Mouse (Mus musculus) MEL (cell line): ENCODE measurements around the gene Slc25a22.

Experiments used
- CTCF ChIP-seq, 3 experiments: IDR thresholded peaks in 2 of 3; conservative IDR thresholded peaks in 1 of 3; 2 replicates each; pipeline ENCODE4 v1.5.1; 2011 to 2012; ENCODE audit warnings: low read length in 3 of 3, low read depth in 2 of 3, mild to moderate bottlenecking in 2 of 3, improper control_type of control experiment in 1 of 3, inconsistent platforms in 1 of 3, mixed read lengths in 1 of 3, moderate library complexity in 1 of 3; ENCODE audit not compliant: control insufficient read depth in 1 of 3, insufficient read depth in 1 of 3, poor library complexity in 1 of 3, severe bottlenecking in 1 of 3
- MEF2A ChIP-seq: IDR thresholded peaks from 2 replicates; pipeline ENCODE4 v1.6.1; 2014; ENCODE audit warnings: low read depth, mild to moderate bottlenecking, inconsistent platforms, low read length, improper control_type of control experiment; ENCODE audit not compliant: poor library complexity, insufficient replicate concordance, severe bottlenecking; ENCODE audit errors: extremely low read depth
- TBP ChIP-seq: IDR thresholded peaks from 2 replicates; pipeline ENCODE4 v1.8.0; 2011; ENCODE audit warnings: low read depth, low read length, improper control_type of control experiment

DNA sequence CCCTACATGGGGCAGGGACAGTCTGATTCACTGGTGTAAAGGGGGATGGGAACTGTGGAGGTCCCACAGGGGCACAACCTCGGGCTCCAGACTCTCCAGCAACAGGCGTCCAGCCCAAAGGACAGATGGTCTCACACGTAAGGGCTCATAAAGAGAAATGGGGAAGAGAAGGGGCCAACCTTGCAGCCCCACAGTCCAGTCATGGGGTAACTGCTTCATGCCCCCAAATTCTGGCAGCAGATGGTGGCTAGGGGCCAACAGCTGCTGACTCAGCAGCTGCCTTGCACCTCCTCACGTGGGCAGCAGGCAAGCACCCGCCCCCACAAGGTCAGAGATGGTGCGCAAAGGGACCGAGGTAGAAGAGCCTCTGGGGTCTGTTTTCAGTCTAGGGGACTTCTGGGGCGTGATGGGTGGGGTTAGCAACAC, 5.5 kb downstream of the Slc25a22 start:
- TF ChIP-seq MEF2A: no peak
- no peak for TF ChIP-seq CTCF (IDR thresholded peaks at IDR 0.05 in 2 of 3, conservative IDR thresholded peaks at IDR 0.05 in 1 of 3; ENCODE audit: control insufficient read depth in 1 of 3, insufficient read depth in 1 of 3, low read depth in 2 of 3, low read length in 3 of 3, poor library complexity in 1 of 3, severe bottlenecking in 1 of 3)
- no peak for TF ChIP-seq TBP
